Mouse (Mus musculus) brown adipose tissue, adult 24 weeks (tissue): ENCODE results near the gene Chtop. TPM values are rescaled to one million over a fixed set of nuclear protein-coding genes. Genes with fewer than 3 reads are reported as not detected.
A peak's percentile ranks its signal among the peaks of the same experiment; 100 is the strongest.

Source experiments
- H3K27ac ChIP-seq: fragments of 200-500 bp; replicated peaks from 2 replicates; pipeline ENCODE4 v1.5.1; 2012; ENCODE audit warnings: low read depth, mild to moderate bottlenecking, low read length
- H3K4me1 ChIP-seq: fragments of 200-500 bp; 2 replicates; pipeline ENCODE4 v1.6.1; 2012; ENCODE audit warnings: low read length, mixed read lengths; ENCODE audit not compliant: control insufficient read depth, insufficient read depth, insufficient read length
- H3K4me3 ChIP-seq: fragments of 200-500 bp; 2 replicates; pipeline ENCODE4 v1.5.1; 2012; ENCODE audit warnings: low read depth, mild to moderate bottlenecking, low read length, moderate library complexity; ENCODE audit not compliant: insufficient read depth
- polyA plus RNA-seq: library from polyadenylated mRNA; stranded (reverse); fragments of >200 nt; gene quantifications from 2 replicates; pipeline ENCODE4 v1.2.4, GENCODE M21; 2012; ENCODE audit not compliant: missing spikeins, insufficient read depth, insufficient read length

Chtop gene
- polyA plus RNA-seq, 1 experiment: 39.6 TPM

- Histone ChIP-seq H3K27ac (no peak overlapping the region), H3K4me1 (peaks cover 3% of the 10 kb centered on the region), H3K4me3 (no peak overlapping the region)
Observed at GRCm38 (mm10) chr3:90493831-90494540, 15.3 kb downstream of the Chtop start.

GRCm38 (mm10) chr3:90491350-90491749 lies 17.9 kb downstream of the Chtop start:
- Histone ChIP-seq H3K4me3 (no peak overlapping the region), H3K4me1 (peaks cover 3% of the 10 kb centered on the region), H3K27ac (no peak overlapping the region)

- Histone ChIP-seq H3K4me1 (peaks cover 3% of the 10 kb centered on the region), H3K27ac (peak within 1 kb of the TSS; percentile 79), H3K4me3 (peak within 1 kb of the TSS; percentile 99)
Observed at GRCm38 (mm10) chr3:90490696-90491256, 18.5 kb downstream of the Chtop start, which contains the start of gene Snapin. Gene Snapin (minus strand): TSS chr3:90491033.

- Histone ChIP-seq H3K27ac (no peak overlapping the region), H3K4me3 (no peak overlapping the region)
Observed at GRCm38 (mm10) chr3:90488576-90488975, 20.7 kb downstream of the Chtop start.

GRCm38 (mm10) chr3:90486998-90487397 lies 22.3 kb downstream of the Chtop start:
- H3K27ac ChIP-seq: no peak overlapping the region
- H3K4me1 ChIP-seq: peaks cover 3% of the 10 kb centered on the region
- H3K4me3 ChIP-seq: no peak overlapping the region

More at GRCm38 (mm10) chr3:90488576-90488975, 20.7 kb downstream of the Chtop start:
- H3K4me1 ChIP-seq: peaks cover 3% of the 10 kb centered on the region

GRCm38 (mm10) chr3:90475831-90476611 lies 33.3 kb downstream of the Chtop start, which contains the start of gene Ilf2:
Gene Ilf2 (plus strand): TSS chr3:90476126.
- Histone ChIP-seq H3K27ac (no peak within 1 kb of the TSS), H3K4me1 (peaks cover 3% of the 10 kb centered on the region; the same call in 1 of the 2 replicates), H3K4me3 (peak within 1 kb of the TSS; percentile 76)

- no peak overlapping the region for H3K27ac ChIP-seq
- H3K4me1 ChIP-seq: peaks cover 3% of the 10 kb centered on the region; the same call in 1 of the 2 replicates
- H3K4me3 ChIP-seq: no peak overlapping the region
Observed at GRCm38 (mm10) chr3:90475151-90475830, 34.0 kb downstream of the Chtop start.

- H3K4me1 ChIP-seq: peaks cover 3% of the 10 kb centered on the region; the same call in 1 of the 2 replicates
- no peak overlapping the region for H3K27ac ChIP-seq
- H3K4me3 ChIP-seq: no peak overlapping the region
Observed at GRCm38 (mm10) chr3:90472213-90472612, 37.1 kb downstream of the Chtop start.

GRCm38 (mm10) chr3:90467618-90468300 lies 41.5 kb downstream of the Chtop start:
- Histone ChIP-seq H3K4me1 (0 out of 2 replicates have a peak, but pooled peaks cover 1% of the 10 kb centered on the region), H3K4me3 (no peak overlapping the region), H3K27ac (no peak overlapping the region)

- Histone ChIP-seq H3K4me3 (peak overlapping the region; percentile 86), H3K27ac (peak overlapping the region; percentile 86), H3K4me1 (peaks cover 7% of the 10 kb centered on the region; the same call in 1 of the 2 replicates)
Observed at GRCm38 (mm10) chr3:90466311-90466766, 43.0 kb downstream of the Chtop start.

- Histone ChIP-seq H3K4me1 (peaks cover 7% of the 10 kb centered on the region; the same call in 1 of the 2 replicates), H3K4me3 (peak within 1 kb of the TSS; percentile 86), H3K27ac (peak within 1 kb of the TSS; percentile 86)
Observed at GRCm38 (mm10) chr3:90465686-90466310, 43.5 kb downstream of the Chtop start, which contains the start of gene Npr1. Gene Npr1 (minus strand): TSS chr3:90465866.

- H3K27ac ChIP-seq: peak overlapping the region; percentile 84
- peaks cover 7% of the 10 kb centered on the region; the same call in 1 of the 2 replicates for H3K4me1 ChIP-seq
- H3K4me3 ChIP-seq: peak overlapping the region; percentile 86
Observed at GRCm38 (mm10) chr3:90465081-90465685, 44.1 kb downstream of the Chtop start.

GRCm38 (mm10) chr3:90464552-90465080 lies 44.7 kb downstream of the Chtop start:
- H3K4me3 ChIP-seq: peak overlapping the region; percentile 86
- peak overlapping the region; percentile 84 for H3K27ac ChIP-seq
- H3K4me1 ChIP-seq: peaks cover 11% of the 10 kb centered on the region
